In genomic region chr12:11435246-11436022, GRCm38 (mm10) we compare ENCODE assay signal across 10 mouse cellular contexts. TPM values are rescaled to one million over a fixed set of nuclear protein-coding genes. Genes with fewer than 3 reads are reported as not detected.
A peak's percentile ranks its signal among the peaks of the same experiment; 100 is the strongest.
DNase-seq lines count a peak whose midpoint lies in the region; ATAC-seq and TF ChIP-seq lines count a peak whose summit lies in the region.
"Had no signal": no experiment of that assay in that cellular context is flagged by ENCODE, and none has a peak within 500 bp of the region (broad histone marks: within the 10 kb centered on the region; RNA-seq: fewer than 3 reads in every experiment).

No protein-coding gene starts in this region.

- DNase-seq in layer of hippocampus, postnatal 10 days (ENCODE audit: low spot score in 2 of 2) = peak; percentile 14 to 15
- DNase-seq in layer of hippocampus, adult 9-11 months = no peak
- DNase-seq in hindbrain, embryonic 11.5 days (ENCODE audit: low spot score) = no peak
- peak; percentile 24 for DNase-seq in midbrain, postnatal 0 days (ENCODE audit: low spot score)
- no peak for DNase-seq in MN1 (ENCODE audit: low spot score)
- no peak for DNase-seq in gastrocnemius, adult 8-10 months (ENCODE audit: low spot score in 2 of 2)
- no peak for DNase-seq in layer of hippocampus, postnatal 36 days

- no peak for TF ChIP-seq CTCF in cortical plate, adult 2 months (IDR thresholded peaks at IDR 0.05; ENCODE audit: extremely low read depth, insufficient read depth, low read length)
- no peak for TF ChIP-seq CTCF in midbrain, postnatal 0 days (IDR thresholded peaks at IDR 0.05)

- no peak overlapping the region; the same call in 1 of the 2 replicates for H3K9ac ChIP-seq in hindbrain, embryonic 11.5 days (ENCODE audit: low read depth, low read length)
- peak overlapping the region; percentile 67 for H3K9ac ChIP-seq in midbrain, postnatal 0 days (replicated peaks; ENCODE audit: low read length, poor library complexity, severe bottlenecking)

- 7% methylated on average over 15 of the region's 15 CpGs for WGBS in hindbrain, embryonic 11.5 days
- WGBS in midbrain, postnatal 0 days = 4% methylated on average over 15 of the region's 15 CpGs

- H3K27ac ChIP-seq in cortical plate, adult 2 months (ENCODE audit: insufficient read depth, low read length) = peak overlapping the region; percentile 64; the same call in 1 of the 2 replicates
- H3K27ac ChIP-seq in hindbrain, embryonic 11.5 days (ENCODE audit: low read depth, low read length) = no peak overlapping the region
- peak overlapping the region; percentile 85 for H3K27ac ChIP-seq in midbrain, postnatal 0 days (ENCODE audit: low read depth, low read length)

- no peak for ATAC-seq in hindbrain, embryonic 11.5 days (ENCODE audit: low FRiP score)
- ATAC-seq in midbrain, postnatal 0 days (ENCODE audit: low FRiP score) = no peak

- TF ChIP-seq POLR2A in cortical plate, adult 2 months (IDR thresholded peaks at IDR 0.05; ENCODE audit: extremely low read depth, insufficient read depth, low read length) = no peak

- H3K36me3 ChIP-seq in hindbrain, embryonic 11.5 days (ENCODE audit: control insufficient read depth, insufficient read depth, low read length) = no peaks in the 10 kb centered on the region
- H3K36me3 ChIP-seq in midbrain, postnatal 0 days (ENCODE audit: insufficient read depth, low read length) = no peaks in the 10 kb centered on the region

- peaks cover 8% of the 10 kb centered on the region for H3K27me3 ChIP-seq in hindbrain, embryonic 11.5 days (ENCODE audit: control insufficient read depth, insufficient read depth, low read length)
- H3K27me3 ChIP-seq in midbrain, postnatal 0 days (ENCODE audit: insufficient read depth, low read length) = no peaks in the 10 kb centered on the region

- H3K4me3 ChIP-seq in cortical plate, adult 2 months (ENCODE audit: insufficient read depth, low read length) = peak overlapping the region; percentile 46
- H3K4me3 ChIP-seq in hindbrain, embryonic 11.5 days (ENCODE audit: low read depth, low read length) = peak overlapping the region; percentile 39
- H3K4me3 ChIP-seq in midbrain, postnatal 0 days (ENCODE audit: low read depth, low read length) = peak overlapping the region; percentile 55

- peak overlapping the region; percentile 74 for H3K4me2 ChIP-seq in hindbrain, embryonic 11.5 days (replicated peaks; ENCODE audit: low read depth, low read length)
- H3K4me2 ChIP-seq in midbrain, postnatal 0 days (ENCODE audit: low read depth, low read length, poor library complexity, severe bottlenecking) = peak overlapping the region; percentile 71

- H3K4me1 ChIP-seq in cortical plate, adult 2 months (ENCODE audit: control insufficient read depth, insufficient read depth, low read length) = peaks cover 5% of the 10 kb centered on the region
- no peaks in the 10 kb centered on the region for H3K4me1 ChIP-seq in hindbrain, embryonic 11.5 days (replicated peaks; ENCODE audit: control insufficient read depth, insufficient read depth, low read length)
- 0 out of 2 replicates have a peak, but pooled peaks cover 5% of the 10 kb centered on the region for H3K4me1 ChIP-seq in midbrain, postnatal 0 days (ENCODE audit: insufficient read depth, low read length)

- no peaks in the 10 kb centered on the region for H3K9me3 ChIP-seq in hindbrain, embryonic 11.5 days (ENCODE audit: control insufficient read depth, low read length)
- no peaks in the 10 kb centered on the region for H3K9me3 ChIP-seq in midbrain, postnatal 0 days (ENCODE audit: low read length)

RNA-seq across cellular contexts. Expression of gene Vsnl1, which starts 1.0 kb away (rescaled TPM):
- 100 to 1,000 TPM; 288 to 320 TPM for total RNA-seq in layer of hippocampus, postnatal 10 days (2021)
- polyA plus RNA-seq in cortical plate, adult 2 months (2012; rRNA removed) = 586 and 603 TPM in 2 replicates
- polyA plus RNA-seq in hindbrain, embryonic 11.5 days (2014; fragmentation: Nextera tagmentation; extraction: Ambion mirVana) = 1.9 and 2.9 TPM in 2 replicates
- 208 and 234 TPM in 2 replicates for total RNA-seq in midbrain, postnatal 0 days (2014; rRNA removed)
- polyA plus RNA-seq in midbrain, postnatal 0 days (2015; fragmentation: Nextera tagmentation; extraction: Ambion mirVana) = 286 and 288 TPM in 2 replicates
- not detected for total RNA-seq in gastrocnemius, adult 8-10 months (2022)
- total RNA-seq in layer of hippocampus, postnatal 36 days (2021) = 100 to 1,000 TPM; 382 to 418 TPM
- total RNA-seq: MEL had no signal
- polyA plus RNA-seq: liver, embryonic 16.5 days had no signal

RNA-seq across cellular contexts. Expression of gene Rad51ap2, which starts 20.4 kb away (rescaled TPM):
- total RNA-seq in layer of hippocampus, postnatal 10 days (2021) = under 1 TPM; 0.87 to 0.89 TPM
- polyA plus RNA-seq in cortical plate, adult 2 months (2012; rRNA removed) = 1.2 TPM in 2 replicates
- 0.22 and 0.77 TPM in 2 replicates for polyA plus RNA-seq in hindbrain, embryonic 11.5 days (2014; fragmentation: Nextera tagmentation; extraction: Ambion mirVana)
- 0.49 and 0.85 TPM in 2 replicates for total RNA-seq in midbrain, postnatal 0 days (2014; rRNA removed)
- 0.67 and 0.81 TPM in 2 replicates for polyA plus RNA-seq in midbrain, postnatal 0 days (2015; fragmentation: Nextera tagmentation; extraction: Ambion mirVana)
- total RNA-seq in gastrocnemius, adult 8-10 months (2022) = not detected
- under 1 TPM; 0.47 to 0.53 TPM for total RNA-seq in layer of hippocampus, postnatal 36 days (2021)
- total RNA-seq: MEL had no signal

Comparison
In these comparisons a context has a peak if more than half of its experiments do, and no peak if none do; other contexts are left out.
1. DNase-seq: peak in layer of hippocampus, postnatal 10 days (2 of 2) and midbrain, postnatal 0 days (single experiment); none in layer of hippocampus, adult 9-11 months (single experiment), hindbrain, embryonic 11.5 days (single experiment), MN1 (single experiment), gastrocnemius, adult 8-10 months (0 of 2) and layer of hippocampus, postnatal 36 days (0 of 2).
2. RNA of gene Vsnl1, which starts 1.0 kb away (total RNA-seq): 382 to 418 TPM in layer of hippocampus, postnatal 36 days, 288 to 320 TPM in layer of hippocampus, postnatal 10 days and 208 to 234 TPM in midbrain, postnatal 0 days; not detected in gastrocnemius, adult 8-10 months; every median in the first group is over 100 times any median in the second.
3. Peak in every context shown above with its lines, with median percentiles within 50 percentile points of each other: H3K4me3 ChIP-seq.